In genomic region chr10:3729666-3730065, GRCm38 (mm10) we compare ENCODE assay signal across 17 mouse cellular contexts.
"Had no signal": no experiment of that assay in that cellular context is flagged by ENCODE, and none has a peak within 500 bp of the region (broad histone marks: within the 10 kb centered on the region; RNA-seq: fewer than 3 reads in every experiment).

No protein-coding gene starts in this region.

- H3K4me2 ChIP-seq: intestine, embryonic 15.5 days; limb, embryonic 12.5 days; liver, embryonic 13.5 days; lung, embryonic 15.5 days; midbrain, embryonic 12.5 days; neural tube, embryonic 15.5 days had no signal

- H3K9ac ChIP-seq: intestine, embryonic 15.5 days; limb, embryonic 12.5 days; liver, embryonic 13.5 days; liver, postnatal 0 days; lung, embryonic 15.5 days; midbrain, embryonic 12.5 days; neural tube, embryonic 15.5 days had no signal

- H3K36me3 ChIP-seq: intestine, embryonic 15.5 days; limb, embryonic 12.5 days; liver, embryonic 13.5 days; lung, embryonic 15.5 days; midbrain, embryonic 12.5 days; neural tube, embryonic 15.5 days had no signal

- H3K27me3 ChIP-seq: intestine, embryonic 15.5 days; limb, embryonic 12.5 days; liver, embryonic 13.5 days; lung, embryonic 15.5 days; megakaryocyte, embryonic 14.5 days; midbrain, embryonic 12.5 days; neural tube, embryonic 15.5 days had no signal

- H3K27ac ChIP-seq: intestine, embryonic 15.5 days; limb, embryonic 12.5 days; liver, embryonic 13.5 days; lung, embryonic 15.5 days; macrophage; midbrain, embryonic 12.5 days; neural tube, embryonic 15.5 days had no signal

- DNase-seq: layer of hippocampus, adult 9-11 months; layer of hippocampus, postnatal 36 days; liver; liver, embryonic 13.5 days; liver, postnatal 0 days; lung, postnatal 14 days; right cerebral cortex, postnatal 4 days; spleen, adult 18-20 months; thymus, adult 18-20 months; thymus, postnatal 14 days had no signal

- H3K9me3 ChIP-seq: intestine, embryonic 15.5 days; limb, embryonic 12.5 days; liver, embryonic 13.5 days; lung, embryonic 15.5 days; midbrain, embryonic 12.5 days; neural tube, embryonic 15.5 days had no signal

- ATAC-seq: intestine, embryonic 15.5 days; liver, postnatal 0 days had no signal

- H3K4me3 ChIP-seq: intestine, embryonic 15.5 days; limb, embryonic 12.5 days; liver, embryonic 13.5 days; lung, embryonic 15.5 days; megakaryocyte, embryonic 14.5 days; midbrain, embryonic 12.5 days; neural tube, embryonic 15.5 days had no signal

- H3K4me1 ChIP-seq: intestine, embryonic 15.5 days; liver, embryonic 13.5 days; lung, embryonic 15.5 days; megakaryocyte, embryonic 14.5 days; midbrain, embryonic 12.5 days; neural tube, embryonic 15.5 days had no signal
